Mouse (Mus musculus): ENCODE data around the gene Ackr3. TPM values are rescaled to one million over a fixed set of nuclear protein-coding genes. Genes with fewer than 3 reads are reported as not detected.
A peak's percentile ranks its signal among the peaks of the same experiment; 100 is the strongest.

Ackr3 gene
- polyA plus RNA-seq, 1 experiment from 2014 or later = 24.9 TPM

DNA sequence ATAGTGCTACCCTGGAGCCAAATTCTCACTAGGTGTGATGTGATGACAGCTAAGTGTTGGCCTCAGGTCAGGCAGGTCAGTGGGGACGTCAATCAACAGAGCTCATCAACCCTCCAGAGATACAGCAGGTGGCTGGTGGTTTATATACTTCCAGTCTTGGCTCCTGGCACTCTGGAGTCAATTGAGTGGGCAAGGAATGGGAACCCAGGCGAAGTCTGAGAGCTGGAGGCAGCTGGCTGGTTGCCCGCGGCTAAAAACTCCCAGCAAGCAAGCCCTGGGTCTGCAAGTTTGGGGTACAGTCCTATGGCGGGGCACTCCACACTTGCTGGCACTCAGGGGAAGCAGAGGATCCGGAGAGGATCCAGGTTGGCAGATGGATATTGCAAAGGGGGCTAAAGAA is 9.1 kb downstream of the Ackr3 start:
- peaks cover under 1% of the 10 kb centered on the region; the same call in 1 of the 2 replicates for H3K9me3 ChIP-seq
- H3K4me1 ChIP-seq (replicated peaks) = peaks cover 13% of the 10 kb centered on the region
- 83% methylated on average over 6 of the region's 6 CpGs for WGBS
- no peak overlapping the region for H3K27ac ChIP-seq
- peaks cover 70% of the 10 kb centered on the region for H3K36me3 ChIP-seq
- peaks cover 3% of the 10 kb centered on the region; the same call in 1 of the 2 replicates for H3K27me3 ChIP-seq
- H3K9ac ChIP-seq (replicated peaks) = no peak overlapping the region
- H3K4me3 ChIP-seq (replicated peaks) = no peak overlapping the region
- no peak overlapping the region for H3K4me2 ChIP-seq
- no peak for ATAC-seq (ENCODE audit: insufficient number of reproducible peaks, insufficient read depth, low FRiP score, low TSS enrichment, low read depth)

DNA sequence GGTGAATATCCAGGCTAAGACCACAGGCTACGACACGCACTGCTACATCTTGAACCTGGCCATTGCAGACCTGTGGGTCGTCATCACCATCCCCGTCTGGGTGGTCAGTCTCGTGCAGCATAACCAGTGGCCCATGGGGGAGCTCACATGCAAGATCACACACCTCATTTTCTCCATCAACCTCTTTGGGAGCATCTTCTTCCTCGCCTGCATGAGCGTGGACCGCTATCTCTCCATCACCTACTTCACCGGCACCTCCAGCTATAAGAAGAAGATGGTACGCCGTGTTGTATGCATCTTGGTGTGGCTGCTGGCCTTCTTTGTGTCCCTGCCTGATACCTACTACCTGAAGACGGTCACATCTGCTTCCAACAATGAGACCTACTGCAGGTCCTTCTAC is 10.2 kb downstream of the Ackr3 start:
- no peak overlapping the region for H3K4me2 ChIP-seq

DNA sequence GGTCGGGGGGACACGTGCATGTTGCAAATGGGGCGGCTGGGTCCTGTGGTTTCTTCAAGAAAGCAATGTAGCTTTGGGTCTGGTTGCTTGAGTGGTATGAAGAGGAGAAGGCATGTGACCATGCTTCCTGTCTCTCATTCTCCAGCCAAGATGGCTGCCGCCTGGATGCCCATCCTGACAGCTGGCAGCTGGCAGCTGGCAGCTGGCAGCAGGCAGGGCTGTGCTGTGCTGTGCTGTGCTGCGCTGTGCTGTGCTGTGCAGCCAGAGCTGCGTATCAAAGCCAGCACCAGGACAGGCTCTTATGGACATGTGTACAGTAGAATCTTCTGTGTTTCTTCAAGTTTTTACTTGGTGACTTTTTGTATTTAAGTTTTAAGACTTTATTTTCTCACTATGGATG is 11.1 kb downstream of the Ackr3 start:
- no peak overlapping the region for H3K4me2 ChIP-seq
- WGBS = 89% methylated on average over 6 of the region's 6 CpGs
- H3K4me1 ChIP-seq (replicated peaks) = no peaks in the 10 kb centered on the region
- peaks cover 4% of the 10 kb centered on the region; the same call in 1 of the 2 replicates for H3K9me3 ChIP-seq
- no peak overlapping the region for H3K27ac ChIP-seq
- H3K27me3 ChIP-seq = peaks cover 2% of the 10 kb centered on the region; the same call in 1 of the 2 replicates
- no peak overlapping the region for H3K4me3 ChIP-seq (replicated peaks)
- H3K36me3 ChIP-seq = peaks cover 64% of the 10 kb centered on the region
- H3K9ac ChIP-seq (replicated peaks) = no peak overlapping the region
- ATAC-seq (ENCODE audit: insufficient number of reproducible peaks, insufficient read depth, low FRiP score, low TSS enrichment, low read depth) = no peak

More for the DNA sequence above, 10.2 kb downstream of the Ackr3 start:
- no peak for ATAC-seq (ENCODE audit: insufficient number of reproducible peaks, insufficient read depth, low FRiP score, low TSS enrichment, low read depth)
- peaks cover 3% of the 10 kb centered on the region; the same call in 1 of the 2 replicates for H3K27me3 ChIP-seq
- H3K4me3 ChIP-seq (replicated peaks) = no peak overlapping the region
- no peak overlapping the region for H3K27ac ChIP-seq
- H3K9me3 ChIP-seq = peaks cover 4% of the 10 kb centered on the region; the same call in 1 of the 2 replicates
- 0 out of 2 replicates have a peak, but pooled peaks cover 2% of the 10 kb centered on the region for H3K4me1 ChIP-seq (replicated peaks)
- peaks cover 66% of the 10 kb centered on the region for H3K36me3 ChIP-seq
- H3K9ac ChIP-seq (replicated peaks) = no peak overlapping the region
- WGBS = 96% methylated on average over 12 of the region's 12 CpGs

DNA sequence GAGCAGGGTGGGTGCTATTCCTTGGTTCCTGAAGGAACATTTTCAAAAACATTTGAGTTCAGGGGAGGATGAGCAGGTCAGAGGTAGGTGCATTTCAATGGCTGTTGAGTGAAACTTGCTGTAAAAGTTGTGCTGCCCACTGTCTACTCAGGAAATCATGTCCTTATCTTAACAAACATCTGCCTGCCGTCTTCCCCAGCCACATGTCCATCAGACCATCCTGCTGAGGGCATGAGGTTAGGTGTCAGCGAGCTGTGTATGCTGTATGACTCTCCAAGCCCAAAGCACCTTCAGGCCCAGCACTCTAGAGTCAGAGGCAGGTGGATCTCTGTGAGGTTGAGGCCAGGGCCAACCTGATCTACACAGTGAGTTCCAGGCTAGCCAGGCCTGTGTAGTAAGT is 12.1 kb downstream of the Ackr3 start:
- ATAC-seq (ENCODE audit: insufficient number of reproducible peaks, insufficient read depth, low FRiP score, low TSS enrichment, low read depth) = no peak
- H3K27me3 ChIP-seq = no peaks in the 10 kb centered on the region
- peaks cover 55% of the 10 kb centered on the region for H3K36me3 ChIP-seq
- H3K4me3 ChIP-seq (replicated peaks) = no peak overlapping the region
- no peak overlapping the region for H3K4me2 ChIP-seq
- H3K4me1 ChIP-seq (replicated peaks) = 0 out of 2 replicates have a peak, but pooled peaks cover 7% of the 10 kb centered on the region
- no peak overlapping the region for H3K27ac ChIP-seq
- no peak overlapping the region for H3K9ac ChIP-seq (replicated peaks)
- 57% methylated on average over 2 of the region's 2 CpGs for WGBS
- peaks cover 4% of the 10 kb centered on the region; the same call in 1 of the 2 replicates for H3K9me3 ChIP-seq

DNA sequence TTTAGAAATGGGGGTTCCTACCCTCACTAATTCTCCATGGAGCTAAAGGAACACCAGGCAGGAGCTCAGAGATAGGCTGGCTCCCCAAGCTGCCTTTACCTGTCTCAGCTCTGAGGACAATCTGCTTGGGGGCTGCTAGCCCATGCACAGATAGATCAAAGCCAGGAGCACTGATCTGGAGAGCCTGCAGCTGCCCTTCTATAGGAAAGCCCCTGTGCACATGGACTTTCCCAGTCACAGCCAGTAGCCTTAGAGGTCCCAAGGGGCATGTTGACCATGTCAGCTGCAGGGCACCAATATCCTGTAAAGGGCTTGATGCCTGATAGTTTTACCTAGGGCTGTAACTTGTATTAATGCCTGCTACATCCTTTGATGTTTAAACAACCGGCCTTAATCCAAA is 12.6 kb downstream of the Ackr3 start:
- H3K9ac ChIP-seq (replicated peaks) = no peak overlapping the region
- H3K9me3 ChIP-seq = peaks cover 4% of the 10 kb centered on the region; the same call in 1 of the 2 replicates
- no peak for ATAC-seq (ENCODE audit: insufficient number of reproducible peaks, insufficient read depth, low FRiP score, low TSS enrichment, low read depth)
- H3K4me2 ChIP-seq = no peak overlapping the region
- H3K4me1 ChIP-seq (replicated peaks) = 0 out of 2 replicates have a peak, but pooled peaks cover 10% of the 10 kb centered on the region
- peaks cover 54% of the 10 kb centered on the region for H3K36me3 ChIP-seq
- 56% methylated on average over 1 of the region's 1 CpGs for WGBS
- no peaks in the 10 kb centered on the region for H3K27me3 ChIP-seq
- no peak overlapping the region for H3K27ac ChIP-seq
- H3K4me3 ChIP-seq (replicated peaks) = no peak overlapping the region

DNA sequence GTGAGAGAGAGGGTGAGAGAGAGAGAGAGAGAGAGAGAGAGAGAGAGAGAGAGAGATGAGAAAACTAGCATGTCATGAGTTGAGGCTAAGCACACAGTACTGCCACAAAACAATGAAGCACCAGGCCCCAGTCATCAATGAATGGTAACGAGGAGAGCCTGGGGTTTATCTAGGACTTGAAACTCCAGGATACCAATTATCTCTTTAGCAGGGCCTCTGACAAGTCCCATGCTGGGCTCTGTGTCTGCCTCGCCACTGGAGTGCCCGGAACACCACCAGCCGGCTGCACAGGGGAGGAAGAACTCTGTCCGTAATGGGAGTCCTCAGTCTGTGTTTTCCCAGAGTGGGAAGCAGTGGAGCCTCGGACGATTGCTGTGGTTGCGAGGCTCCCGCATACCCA is 16.5 kb downstream of the Ackr3 start:
- peaks cover 4% of the 10 kb centered on the region; the same call in 1 of the 2 replicates for H3K9me3 ChIP-seq
- WGBS = 19% methylated on average over 9 of the region's 9 CpGs
- H3K9ac ChIP-seq (replicated peaks) = no peak overlapping the region
- H3K4me3 ChIP-seq (replicated peaks) = no peak overlapping the region
- H3K27ac ChIP-seq = no peak overlapping the region
- H3K36me3 ChIP-seq = peaks cover 22% of the 10 kb centered on the region
- H3K4me2 ChIP-seq = no peak overlapping the region
- peaks cover 12% of the 10 kb centered on the region; the same call in 1 of the 2 replicates for H3K4me1 ChIP-seq (replicated peaks)
- ATAC-seq (ENCODE audit: insufficient number of reproducible peaks, insufficient read depth, low FRiP score, low TSS enrichment, low read depth) = no peak
- 0 out of 2 replicates have a peak, but pooled peaks cover 5% of the 10 kb centered on the region for H3K27me3 ChIP-seq

DNA sequence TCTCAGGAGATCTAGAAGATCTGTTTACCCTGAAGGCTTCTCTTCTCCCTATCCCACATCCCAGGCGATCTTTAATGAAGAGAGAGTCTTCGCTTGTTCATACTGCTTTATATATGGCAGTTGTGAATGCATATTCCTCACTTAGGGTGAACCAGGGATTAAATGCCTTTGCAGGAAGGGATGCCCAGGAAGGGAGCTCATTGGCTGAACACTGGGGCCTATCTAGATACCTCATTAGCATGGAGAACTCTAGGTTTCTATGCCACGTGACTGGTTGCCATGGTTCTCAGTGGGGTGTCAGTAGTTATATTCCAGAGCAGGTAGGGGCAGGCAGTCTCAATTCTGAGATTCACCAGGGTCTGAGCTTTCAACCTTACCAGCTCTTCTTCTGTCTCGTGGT is 17.1 kb downstream of the Ackr3 start:
- Histone ChIP-seq H3K4me2 (no peak overlapping the region), H3K9me3 (peaks cover 4% of the 10 kb centered on the region; the same call in 1 of the 2 replicates), H3K27ac (no peak overlapping the region), H3K4me1 (replicated peaks) (peaks cover 12% of the 10 kb centered on the region), H3K36me3 (peaks cover 17% of the 10 kb centered on the region), H3K4me3 (replicated peaks) (no peak overlapping the region), H3K9ac (replicated peaks) (no peak overlapping the region), H3K27me3 (peaks cover 5% of the 10 kb centered on the region; the same call in 1 of the 2 replicates)
- ATAC-seq (ENCODE audit: insufficient number of reproducible peaks, insufficient read depth, low FRiP score, low TSS enrichment, low read depth) = no peak
- WGBS = 74% methylated on average over 4 of the region's 4 CpGs

DNA sequence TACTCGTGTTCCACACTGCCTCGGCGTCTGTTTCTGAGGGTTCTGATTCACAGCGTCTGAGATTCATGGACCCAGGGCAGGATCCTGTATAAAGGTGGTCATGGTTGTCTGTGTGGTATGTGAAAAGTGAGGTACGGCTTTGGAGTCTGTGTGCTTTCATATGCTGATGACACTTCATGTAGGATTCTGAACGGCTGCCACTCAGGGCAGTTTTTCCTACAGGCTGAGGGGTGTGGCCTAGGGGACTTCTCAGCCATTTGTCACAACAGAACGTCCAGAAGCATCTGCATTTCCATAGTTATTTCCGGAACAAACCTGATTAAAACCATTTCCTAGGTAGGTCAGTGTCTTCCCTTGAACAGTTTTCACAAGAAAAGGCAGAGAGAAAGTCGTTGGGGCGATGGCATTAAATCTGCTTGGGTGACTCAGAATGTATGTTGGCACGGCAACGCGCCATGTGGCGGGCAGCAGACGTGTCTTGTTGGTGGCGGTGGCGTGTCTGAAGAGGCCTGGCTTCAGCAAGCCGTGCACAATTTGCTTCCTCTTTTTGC is 18.1 kb downstream of the Ackr3 start:
- Histone ChIP-seq H3K27ac (no peak overlapping the region), H3K4me3 (replicated peaks) (no peak overlapping the region), H3K27me3 (peaks cover 5% of the 10 kb centered on the region; the same call in 1 of the 2 replicates), H3K36me3 (peaks cover 6% of the 10 kb centered on the region; the same call in 1 of the 2 replicates), H3K9ac (replicated peaks) (no peak overlapping the region), H3K9me3 (peaks cover 4% of the 10 kb centered on the region; the same call in 1 of the 2 replicates), H3K4me1 (replicated peaks) (peaks cover 12% of the 10 kb centered on the region), H3K4me2 (no peak overlapping the region)
- WGBS = 81% methylated on average over 18 of the region's 18 CpGs
- ATAC-seq (ENCODE audit: insufficient number of reproducible peaks, insufficient read depth, low FRiP score, low TSS enrichment, low read depth) = no peak

DNA sequence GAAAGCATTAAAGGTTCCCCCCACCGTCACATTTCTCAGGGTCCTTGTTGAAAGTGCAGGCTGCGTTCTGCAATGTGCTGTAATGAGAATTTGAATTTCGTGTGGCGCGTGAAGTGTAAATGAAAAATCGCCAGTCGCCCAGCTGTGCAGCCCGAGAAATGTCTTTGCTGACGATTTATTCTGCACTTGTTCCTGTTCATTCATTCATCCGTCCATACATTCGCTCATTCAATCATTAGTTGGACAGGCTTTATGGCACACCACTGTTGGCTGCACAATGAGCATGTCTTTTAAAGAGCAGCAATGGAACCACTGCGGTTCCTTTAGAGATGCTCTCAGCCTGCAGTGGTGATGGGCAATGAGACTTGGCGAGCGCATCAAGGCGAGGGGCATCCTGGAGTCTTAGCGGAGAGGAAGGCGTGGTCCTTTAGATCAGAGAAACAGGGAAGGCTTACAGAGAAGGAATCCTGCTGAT is 18.7 kb downstream of the Ackr3 start:
- Histone ChIP-seq H3K27ac (no peak overlapping the region), H3K4me1 (replicated peaks) (peaks cover 16% of the 10 kb centered on the region), H3K4me3 (replicated peaks) (no peak overlapping the region), H3K9me3 (peaks cover 4% of the 10 kb centered on the region; the same call in 1 of the 2 replicates), H3K27me3 (peaks cover 5% of the 10 kb centered on the region; the same call in 1 of the 2 replicates), H3K4me2 (no peak overlapping the region), H3K36me3 (0 out of 2 replicates have a peak, but pooled peaks cover 5% of the 10 kb centered on the region), H3K9ac (replicated peaks) (no peak overlapping the region)
- ATAC-seq (ENCODE audit: insufficient number of reproducible peaks, insufficient read depth, low FRiP score, low TSS enrichment, low read depth) = no peak
- 82% methylated on average over 17 of the region's 17 CpGs for WGBS

DNA sequence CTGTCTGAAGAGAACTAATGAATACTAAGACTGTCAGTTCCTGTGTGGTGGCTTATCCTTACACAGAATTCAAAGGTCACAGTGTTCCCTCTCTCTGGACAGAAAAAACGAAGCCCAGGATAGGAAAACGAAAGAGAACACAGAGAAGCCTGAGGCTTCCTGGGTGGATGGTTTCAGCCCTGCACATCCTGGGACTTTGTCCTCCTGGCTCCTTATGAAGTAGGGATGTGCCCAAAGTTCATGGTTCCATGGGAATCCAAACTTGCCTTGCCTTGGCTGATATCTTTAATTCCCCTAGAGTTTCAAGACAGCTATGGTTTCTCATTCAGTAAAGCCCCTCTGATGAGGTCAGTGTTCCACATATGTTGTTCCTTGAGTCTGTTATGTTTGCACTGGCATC is 19.2 kb downstream of the Ackr3 start:
- H3K4me3 ChIP-seq (replicated peaks) = no peak overlapping the region
- ATAC-seq (ENCODE audit: insufficient number of reproducible peaks, insufficient read depth, low FRiP score, low TSS enrichment, low read depth) = no peak
- H3K27ac ChIP-seq = no peak overlapping the region
- no peak overlapping the region for H3K9ac ChIP-seq (replicated peaks)
- 0 out of 2 replicates have a peak, but pooled peaks cover under 1% of the 10 kb centered on the region for H3K36me3 ChIP-seq
- H3K27me3 ChIP-seq = peaks cover 5% of the 10 kb centered on the region; the same call in 1 of the 2 replicates
- no peak overlapping the region for H3K4me2 ChIP-seq
- peaks cover 21% of the 10 kb centered on the region for H3K4me1 ChIP-seq (replicated peaks)
- H3K9me3 ChIP-seq = peaks cover 2% of the 10 kb centered on the region; the same call in 1 of the 2 replicates
- WGBS = 82% methylated on average over 2 of the region's 2 CpGs

DNA sequence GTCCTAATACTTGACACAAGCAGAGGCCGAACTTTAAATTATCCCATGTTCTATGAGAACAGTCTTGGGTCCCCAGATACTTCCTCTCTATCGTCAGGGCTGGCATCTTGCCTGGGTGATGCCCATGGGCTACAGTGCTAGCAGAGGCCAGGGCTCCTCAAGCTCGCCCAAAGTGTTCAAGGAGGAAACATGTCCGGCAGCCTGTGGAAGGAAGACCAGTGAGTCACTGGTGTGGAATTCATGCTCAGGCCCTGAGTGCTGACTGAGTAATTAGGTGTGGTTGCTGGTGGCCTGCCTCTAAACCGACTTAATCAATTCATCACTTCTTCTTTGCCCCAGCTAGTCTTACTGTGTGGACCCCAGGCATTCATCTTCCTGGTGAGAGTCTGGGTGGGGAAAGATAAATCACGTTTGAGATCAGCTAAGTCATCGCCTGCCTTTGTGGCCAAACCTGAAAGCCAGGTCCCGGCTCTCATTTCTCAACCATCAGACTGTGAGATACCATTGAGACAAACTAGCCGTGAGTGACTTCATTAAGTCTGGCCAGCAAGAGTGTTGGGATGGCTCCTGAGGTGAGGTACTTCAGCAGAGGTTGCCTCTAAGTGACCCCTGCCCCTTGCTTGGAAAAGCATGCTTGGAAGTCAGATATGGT is 21.9 kb downstream of the Ackr3 start:
- Histone ChIP-seq H3K27ac (0 out of 2 replicates have a peak overlapping the region, but pooled peaks have one; percentile 1), H3K4me1 (replicated peaks) (peaks cover 27% of the 10 kb centered on the region), H3K4me2 (no peak overlapping the region), H3K27me3 (peaks cover 5% of the 10 kb centered on the region; the same call in 1 of the 2 replicates), H3K4me3 (replicated peaks) (no peak overlapping the region), H3K9me3 (no peaks in the 10 kb centered on the region), H3K36me3 (no peaks in the 10 kb centered on the region), H3K9ac (replicated peaks) (no peak overlapping the region)
- WGBS = 50% methylated on average over 9 of the region's 9 CpGs
- no peak for ATAC-seq (ENCODE audit: insufficient number of reproducible peaks, insufficient read depth, low FRiP score, low TSS enrichment, low read depth)

All from limb, embryonic 12.5 days (tissue).